Mouse (Mus musculus) gastrocnemius, postnatal 14 days (tissue): Measurements from ENCODE around the gene Anapc7. TPM values are rescaled to one million over a fixed set of nuclear protein-coding genes. Genes with fewer than 3 reads are reported as not detected.
"Not testable (repeated sequence)": the region's sequence is repeated elsewhere in the genome, so short reads cannot be mapped to it uniquely, and the experiment has no call there.

Experiments
- DNase-seq: peaks from one replicate; pipeline ENCODE4 v3.0.0; 2021; ENCODE audit warnings: mixed read lengths
- intact Hi-C: fragments of 180-260 bp; cut with DNase I; formaldehyde crosslinking; loops from one replicate; pipeline ENCODE4 v1.15.1; 2025; ENCODE audit warnings: low total_unique reads
- total RNA-seq, 2 experiments: library from RNA; stranded (reverse); gene quantifications; 2 replicates each; pipeline ENCODE4 v1.2.3; 2021

The Anapc7 gene
- total RNA-seq, 2 experiments from 2014 or later: 16.6 to 18.1 TPM

DNA sequence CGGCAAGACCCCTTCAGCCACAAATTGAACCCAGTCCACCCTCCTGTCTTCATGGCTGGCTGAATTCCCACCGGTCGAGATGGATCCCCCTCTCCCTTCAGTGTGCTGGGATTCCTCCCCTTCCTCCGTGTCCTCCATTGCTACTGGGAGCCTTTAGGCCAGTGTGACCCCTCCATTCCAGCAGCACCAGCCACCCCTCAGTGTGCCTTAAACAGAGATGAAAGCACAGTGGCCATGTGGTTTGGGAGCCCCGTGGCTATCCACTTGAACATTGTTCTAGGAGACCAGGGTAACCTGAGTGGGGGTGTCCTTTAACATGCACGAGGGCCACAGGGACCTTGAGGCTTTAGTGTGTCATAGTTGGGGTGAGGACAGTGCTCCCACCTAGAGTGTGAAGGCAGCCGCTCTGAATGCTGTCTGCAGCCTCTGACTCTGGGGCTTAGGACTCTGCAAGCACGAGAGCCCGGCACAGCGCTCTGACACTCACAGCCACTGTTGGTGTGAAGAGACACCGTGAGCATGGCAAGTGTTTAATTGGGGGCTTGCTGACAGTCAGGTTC, 23.6 kb downstream of the Anapc7 start:
- intact Hi-C loops: no loop called here
- no peak for DNase-seq

- intact Hi-C loops: no loop called here
- DNase-seq: no peak
Measured at GRCm38 (mm10) chr5:122447857-122448256, 26.4 kb downstream of the Anapc7 start.

DNA sequence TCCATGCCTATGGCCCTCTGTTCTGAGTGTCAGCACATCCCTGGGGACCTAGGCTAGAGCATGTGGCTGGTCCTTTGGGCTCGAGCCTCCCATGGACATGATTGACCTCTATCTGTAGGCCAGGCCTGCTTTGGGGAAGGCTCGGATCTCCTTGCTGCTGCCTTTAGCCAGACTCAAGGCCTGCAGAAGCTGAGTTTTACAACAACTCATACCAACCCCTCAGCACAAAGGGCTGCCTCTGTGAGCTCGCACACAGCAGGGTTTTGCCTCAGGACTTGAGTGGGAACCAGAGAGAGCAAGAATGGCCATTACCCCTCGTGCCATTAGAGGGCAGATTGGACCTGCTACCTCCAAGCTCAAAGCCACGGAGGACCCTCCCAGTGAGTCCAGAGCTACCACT, 27.4 kb downstream of the Anapc7 start:
- DNase-seq: no peak
- intact Hi-C loops: no loop called here

GRCm38 (mm10) chr5:122449946-122450345, 28.5 kb downstream of the Anapc7 start:
- intact Hi-C loops: no loop called here
- DNase-seq: no peak

GRCm38 (mm10) chr5:122450913-122451317, 29.4 kb downstream of the Anapc7 start:
- no peak for DNase-seq
- intact Hi-C loops: no loop called here

GRCm38 (mm10) chr5:122451324-122451723, 29.8 kb downstream of the Anapc7 start:
- no peak for DNase-seq
- intact Hi-C loops: no loop called here

DNA sequence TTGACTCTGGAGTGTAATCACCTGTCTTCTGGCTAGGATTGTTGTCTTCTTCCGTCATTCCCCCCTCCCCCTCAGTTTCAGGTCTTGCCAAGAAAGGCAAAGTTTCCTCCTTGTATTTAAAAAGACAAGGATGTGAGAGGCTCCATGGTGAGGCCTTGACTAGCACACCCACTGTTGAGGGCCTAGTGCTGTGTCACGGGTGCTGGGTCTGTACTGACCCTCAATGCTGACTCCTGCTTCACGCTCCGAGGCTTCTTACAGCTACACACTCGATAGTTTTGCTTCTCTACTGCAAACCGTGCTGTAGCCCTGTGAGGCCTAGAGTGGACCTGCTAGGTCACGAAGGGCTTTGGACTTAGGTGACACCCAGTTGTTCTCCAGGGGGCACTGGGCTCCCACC, 30.7 kb downstream of the Anapc7 start:
- intact Hi-C loops: no loop called here
- no peak for DNase-seq

DNA sequence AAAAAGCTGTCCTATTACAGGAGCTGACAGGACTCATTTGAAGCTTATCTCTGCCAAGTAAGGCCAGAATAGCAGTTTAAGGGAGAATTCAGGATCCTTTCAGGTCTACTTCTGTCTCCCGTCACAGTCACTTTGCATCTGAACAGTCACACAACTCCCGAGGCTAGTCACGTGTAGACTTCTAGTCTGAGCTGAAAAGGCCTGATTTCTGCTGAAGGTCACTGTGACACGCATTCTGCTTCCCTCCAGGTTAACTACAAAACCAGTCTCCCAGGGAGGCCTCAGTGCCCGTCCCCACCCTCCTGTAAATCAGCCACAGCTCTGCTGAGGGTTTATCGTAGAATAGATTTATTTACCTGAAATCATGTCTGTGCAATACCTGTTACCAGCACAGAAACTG, 31.7 kb downstream of the Anapc7 start:
- intact Hi-C loops: no loop called here
- no peak for DNase-seq

GRCm38 (mm10) chr5:122454442-122454841, 32.9 kb downstream of the Anapc7 start:
- DNase-seq: no peak
- intact Hi-C loops: no loop called here

GRCm38 (mm10) chr5:122454883-122455282, 33.4 kb downstream of the Anapc7 start:
- DNase-seq: no peak
- intact Hi-C loops: no loop called here

DNA sequence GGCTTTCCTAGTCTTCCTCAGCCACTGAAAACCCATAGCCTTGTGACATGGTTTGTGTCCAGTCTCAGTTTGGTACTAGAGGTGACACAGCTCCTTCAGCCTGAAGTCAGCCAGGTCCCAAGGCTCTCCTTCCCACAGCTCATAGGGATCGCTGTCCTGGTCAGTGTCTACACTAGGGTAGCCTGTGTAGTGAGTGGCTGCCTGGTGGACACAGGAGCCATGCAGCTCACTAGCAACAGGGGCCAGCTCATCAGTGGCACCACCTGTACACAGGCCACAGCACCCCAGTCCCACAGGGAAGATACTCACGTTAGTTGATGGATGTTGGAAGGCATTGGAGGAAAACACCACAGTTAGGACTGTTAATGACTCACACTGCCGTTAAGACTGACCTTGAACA, 34.1 kb downstream of the Anapc7 start:
- no peak for DNase-seq
- intact Hi-C loops: no loop called here

DNA sequence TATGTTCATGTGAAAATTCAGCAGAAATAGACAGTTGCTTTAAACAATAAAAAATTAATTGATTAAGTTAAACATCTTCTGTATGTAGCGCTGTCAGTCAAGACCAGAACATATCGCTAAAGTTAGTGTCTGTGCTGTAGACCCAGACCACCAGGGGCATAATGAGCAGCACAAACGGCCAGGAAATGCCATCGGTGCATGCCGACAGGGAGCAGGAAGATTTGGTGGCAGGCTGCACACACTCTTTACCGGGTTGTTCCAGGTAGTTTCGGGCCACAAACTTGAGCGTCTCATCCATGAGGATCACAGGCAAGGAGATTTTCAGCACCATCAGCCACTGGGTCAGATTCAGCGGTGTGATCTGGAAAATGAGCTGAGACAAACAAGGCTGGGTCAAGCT, 35.6 kb downstream of the Anapc7 start:
- intact Hi-C loops, DNase-seq: not testable (repeated sequence)

GRCm38 (mm10) chr5:122458066-122458465, 36.6 kb downstream of the Anapc7 start:
- intact Hi-C loops: no loop called here
- no peak for DNase-seq

GRCm38 (mm10) chr5:122459335-122459734, 37.8 kb downstream of the Anapc7 start:
- DNase-seq: no peak
- intact Hi-C loops: no loop called here

- DNase-seq: no peak
Measured at GRCm38 (mm10) chr5:122460656-122461055, 39.2 kb downstream of the Anapc7 start.

DNA sequence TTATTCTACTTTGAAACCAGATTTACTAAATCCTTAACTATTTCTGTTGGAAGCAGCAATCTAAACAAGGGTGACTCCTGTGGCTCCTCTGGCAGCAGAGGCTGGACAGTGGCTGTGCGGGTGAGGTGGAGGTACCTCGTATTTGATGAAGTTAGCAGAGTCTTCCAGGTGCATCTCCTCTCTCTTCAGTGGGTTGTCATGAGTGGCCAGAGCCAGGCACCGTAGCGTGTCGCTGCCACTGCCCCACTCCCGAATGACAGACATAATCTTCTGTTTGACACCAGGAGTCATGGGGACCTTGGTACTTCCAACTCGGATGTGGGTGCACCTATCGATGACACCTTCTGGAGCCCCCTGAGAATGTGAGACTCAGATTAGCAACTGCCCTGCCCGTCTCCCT, 39.9 kb downstream of the Anapc7 start:
- DNase-seq: no peak
- intact Hi-C loops: no loop called here

More at GRCm38 (mm10) chr5:122460656-122461055, 39.2 kb downstream of the Anapc7 start:
- intact Hi-C loops: no loop called here

GRCm38 (mm10) chr5:122471658-122472057, 50.2 kb downstream of the Anapc7 start:
- intact Hi-C loops: no loop called here
- no peak for DNase-seq

DNA sequence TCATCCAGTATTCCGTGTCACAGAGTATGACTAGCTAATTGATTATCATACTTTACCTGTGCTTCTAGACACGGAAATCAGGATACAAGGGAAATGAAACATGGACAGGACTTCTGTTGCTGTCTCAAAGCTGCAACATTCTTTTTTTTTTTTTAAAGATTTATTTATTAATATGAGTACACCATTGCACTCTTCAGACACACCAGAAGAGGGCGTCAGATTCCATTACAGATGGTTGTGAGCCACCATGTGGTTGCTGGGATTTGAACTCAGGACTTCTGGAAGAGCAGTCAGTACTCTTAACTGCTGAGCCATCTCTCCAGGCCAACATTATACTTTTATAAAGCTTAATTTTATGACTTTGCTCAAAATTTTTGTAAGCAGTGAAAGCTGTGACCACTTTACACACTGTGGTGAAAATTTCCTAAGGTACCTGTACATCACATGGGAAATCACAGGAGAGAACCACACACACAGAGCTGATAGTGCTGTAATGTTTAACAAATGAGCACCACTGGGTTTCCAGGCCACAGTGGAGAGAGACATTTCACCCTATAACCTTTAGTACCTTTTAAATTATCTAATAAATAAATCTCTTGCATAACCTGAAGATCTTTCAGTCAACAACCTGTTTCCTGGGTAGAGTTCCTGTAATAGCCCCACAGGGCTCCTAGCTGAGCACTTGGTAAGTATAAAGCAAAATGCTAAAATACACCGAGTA, 53.3 kb downstream of the Anapc7 start:
- intact Hi-C loops: no loop called here
- DNase-seq: no peak

DNA sequence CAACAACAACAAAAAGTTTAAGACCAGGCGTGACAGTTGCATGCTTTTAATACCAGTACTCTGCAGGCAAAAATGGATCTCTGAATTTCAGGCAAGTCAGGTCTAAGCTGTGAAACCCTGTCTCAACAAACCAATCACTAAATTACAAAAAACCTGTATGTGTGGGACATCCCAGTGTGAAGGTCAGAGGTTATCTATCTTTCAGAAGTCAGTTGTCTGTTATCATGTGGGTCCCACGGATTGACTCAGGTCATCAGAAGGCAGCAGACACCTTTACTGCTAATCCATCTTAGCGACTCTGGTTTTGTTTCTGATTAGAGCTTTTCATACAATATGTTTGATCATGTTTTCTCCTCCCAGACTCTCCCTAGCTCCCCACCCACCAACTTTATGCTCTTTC, 54.6 kb downstream of the Anapc7 start:
- intact Hi-C loops: no loop called here

GRCm38 (mm10) chr5:122477492-122477891, 56.0 kb downstream of the Anapc7 start:
- intact Hi-C loops: no loop called here
- DNase-seq: no peak

More for the DNA sequence above, 54.6 kb downstream of the Anapc7 start:
- DNase-seq: no peak

GRCm38 (mm10) chr5:122479131-122479530, 57.6 kb downstream of the Anapc7 start:
- DNase-seq: no peak
- intact Hi-C loops: no loop called here
